Mouse (Mus musculus) layer of hippocampus, postnatal 10 days (tissue): ENCODE results near the gene Neurl3. TPM values are rescaled to one million over a fixed set of nuclear protein-coding genes. Genes with fewer than 3 reads are reported as not detected.

Source experiments
- total RNA-seq, 2 experiments: library from RNA; stranded (reverse); gene quantifications; 2 replicates each; pipeline ENCODE4 v1.2.3; 2021

The Neurl3 gene
- total RNA-seq, 2 experiments from 2014 or later: 0.54 to 0.62 TPM

Other genes starting within 250 kb of the Neurl3 start
- gene Hs6st1, start 206.3 kb downstream of the Neurl3 start, total RNA-seq: 10 to 100 TPM; 52.2 to 52.9 TPM
- gene Uggt1, start 30.0 kb downstream of the Neurl3 start, total RNA-seq: 10 to 100 TPM; 42.3 to 46.1 TPM
- gene Arid5a, start 33.1 kb upstream of the Neurl3 start, total RNA-seq: 10 to 100 TPM; 13.7 to 14.8 TPM
- gene Kansl3, start 94.5 kb upstream of the Neurl3 start, total RNA-seq: 10 to 100 TPM; 55.0 to 57.3 TPM
- not detected for gene Fer1l5, start 97.6 kb upstream of the Neurl3 start, total RNA-seq
- 10 to 100 TPM; 50.1 to 51.2 TPM for gene Lman2l, start 170.6 kb upstream of the Neurl3 start, total RNA-seq
- 10 to 100 TPM; 18.3 to 18.5 TPM for gene Cnnm4, start 196.9 kb upstream of the Neurl3 start, total RNA-seq
- 10 to 100 TPM; 35.0 to 39.8 TPM for gene Cnnm3, start 237.2 kb upstream of the Neurl3 start, total RNA-seq